ENCODE assay signal across 27 mouse cellular contexts in genomic region chr2:33589280-33589679, GRCm38 (mm10). TPM values are rescaled to one million over a fixed set of nuclear protein-coding genes. Genes with fewer than 3 reads are reported as not detected.
"Had no signal": no experiment of that assay in that cellular context is flagged by ENCODE, and none has a peak within 500 bp of the region (broad histone marks: within the 10 kb centered on the region; RNA-seq: fewer than 3 reads in every experiment).

No protein-coding gene starts in this region.

- ATAC-seq: inflammation-experienced regulatory T-cells, adult 6 months; intestine, embryonic 15.5 days; intestine, postnatal 0 days; liver, embryonic 12.5 days had no signal

- H3K4me3 ChIP-seq: gastrocnemius, adult 2 months; heart, embryonic 13.5 days; heart, embryonic 15.5 days; hindbrain, embryonic 10.5 days; intestine, embryonic 15.5 days; layer of hippocampus, adult 2 months; left cerebral cortex, adult 2 months; limb, embryonic 13.5 days; limb, embryonic 15.5 days; liver, embryonic 12.5 days had no signal

- H3K4me2 ChIP-seq: heart, embryonic 11.5 days; heart, embryonic 13.5 days; heart, embryonic 15.5 days; hindbrain, embryonic 14.5 days; intestine, embryonic 15.5 days; limb, embryonic 13.5 days; limb, embryonic 15.5 days; liver, embryonic 12.5 days had no signal

- DNase-seq: gastrocnemius, adult 2 months; gastrocnemius, postnatal 10 days; gastrocnemius, postnatal 25 days; heart, adult 18-20 months; heart, postnatal 14 days; heart, postnatal 4 days; kidney, adult 18-20 months; kidney, adult 8-10 months; kidney, postnatal 10 days; kidney, postnatal 25 days; kidney, postnatal 4 days had no signal

- H3K36me3 ChIP-seq: heart, embryonic 13.5 days; heart, embryonic 15.5 days; hindbrain, embryonic 10.5 days; intestine, embryonic 15.5 days; limb, embryonic 15.5 days; liver, embryonic 12.5 days had no signal

- H3K27ac ChIP-seq: gastrocnemius, adult 2 months; heart, embryonic 13.5 days; heart, embryonic 15.5 days; hindbrain, embryonic 10.5 days; hindbrain, embryonic 14.5 days; intestine, embryonic 15.5 days; layer of hippocampus, adult 2 months; left cerebral cortex, adult 2 months; limb, embryonic 13.5 days; limb, embryonic 15.5 days; liver, embryonic 12.5 days had no signal

- H3K27me3 ChIP-seq: limb, embryonic 13.5 days; limb, embryonic 15.5 days had no signal

- H3K9me3 ChIP-seq: heart, embryonic 13.5 days; heart, embryonic 15.5 days; hindbrain, embryonic 10.5 days; intestine, embryonic 15.5 days; limb, embryonic 13.5 days; limb, embryonic 15.5 days; liver, embryonic 12.5 days had no signal

- H3K9ac ChIP-seq: heart, embryonic 13.5 days; heart, embryonic 15.5 days; hindbrain, embryonic 14.5 days; intestine, embryonic 15.5 days; limb, embryonic 13.5 days; limb, embryonic 15.5 days; liver, embryonic 12.5 days had no signal

RNA-seq across cellular contexts. Expression of gene Lmx1b, which starts 51.0 kb away (rescaled TPM):
- total RNA-seq: granulocyte monocyte progenitor cell, adult 5-6 weeks; liver, adult 2 months had no signal
- polyA plus RNA-seq: heart, embryonic 13.5 days; heart, embryonic 15.5 days; heart, postnatal 0 days; inflammation-experienced regulatory T-cells, adult 6 months; intestine, postnatal 0 days; liver, adult 2 months; liver, embryonic 12.5 days had no signal
